Mouse (Mus musculus) heart, adult 11 months (tissue): ENCODE data around the gene Agrp.

Experiments
- DNase-seq: peaks from one replicate; pipeline ENCODE4 v3.0.0; 2022

Agrp gene

GRCm38 (mm10) chr8:105546384-105547350, 90.5 kb downstream of the Agrp start:
- DNase-seq, result peak; percentile 98

- DNase-seq, result no peak
Observed at GRCm38 (mm10) chr8:105545249-105545648, 91.9 kb downstream of the Agrp start.

DNA sequence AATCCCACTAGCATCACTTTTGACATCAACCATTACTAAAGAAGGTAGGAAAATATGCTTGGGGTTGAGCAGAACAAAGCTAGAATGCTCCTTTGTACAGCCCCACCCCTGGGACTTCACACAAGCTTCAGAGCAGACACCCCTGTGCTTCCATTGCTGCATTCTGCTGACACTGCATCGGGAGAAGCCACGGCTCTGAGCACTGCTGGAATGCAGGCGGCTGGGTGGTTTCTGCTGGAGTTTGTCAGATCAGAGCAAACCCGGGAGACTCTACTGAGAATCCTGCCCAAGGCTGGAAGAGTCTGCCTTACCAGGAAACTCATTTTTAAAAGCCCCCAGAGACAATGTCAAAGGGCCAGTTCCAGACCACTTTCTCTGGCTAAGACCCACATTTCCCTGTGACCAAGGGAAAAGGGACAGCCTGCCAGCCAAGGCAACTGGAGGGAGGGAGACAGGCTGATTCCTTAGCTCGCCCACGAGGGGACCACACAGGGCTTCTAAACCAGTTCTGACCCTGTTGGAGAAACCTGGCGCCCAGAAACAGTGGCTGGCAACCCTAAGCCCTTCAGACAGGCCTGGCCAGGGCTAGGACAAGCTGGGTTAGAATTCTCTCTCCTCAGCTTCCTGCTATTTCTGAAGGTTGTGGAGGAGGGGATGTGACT, 92.5 kb downstream of the Agrp start:
- DNase-seq, result peak; percentile 96

- peak; percentile 97 for DNase-seq
Observed at GRCm38 (mm10) chr8:105543703-105544102, 93.5 kb downstream of the Agrp start.

GRCm38 (mm10) chr8:105542808-105543207, 94.4 kb downstream of the Agrp start:
- no peak for DNase-seq

GRCm38 (mm10) chr8:105542032-105542656, 95.0 kb downstream of the Agrp start:
- DNase-seq, result peak; percentile 55

GRCm38 (mm10) chr8:105538940-105539339, 98.3 kb downstream of the Agrp start:
- DNase-seq, result no peak

DNA sequence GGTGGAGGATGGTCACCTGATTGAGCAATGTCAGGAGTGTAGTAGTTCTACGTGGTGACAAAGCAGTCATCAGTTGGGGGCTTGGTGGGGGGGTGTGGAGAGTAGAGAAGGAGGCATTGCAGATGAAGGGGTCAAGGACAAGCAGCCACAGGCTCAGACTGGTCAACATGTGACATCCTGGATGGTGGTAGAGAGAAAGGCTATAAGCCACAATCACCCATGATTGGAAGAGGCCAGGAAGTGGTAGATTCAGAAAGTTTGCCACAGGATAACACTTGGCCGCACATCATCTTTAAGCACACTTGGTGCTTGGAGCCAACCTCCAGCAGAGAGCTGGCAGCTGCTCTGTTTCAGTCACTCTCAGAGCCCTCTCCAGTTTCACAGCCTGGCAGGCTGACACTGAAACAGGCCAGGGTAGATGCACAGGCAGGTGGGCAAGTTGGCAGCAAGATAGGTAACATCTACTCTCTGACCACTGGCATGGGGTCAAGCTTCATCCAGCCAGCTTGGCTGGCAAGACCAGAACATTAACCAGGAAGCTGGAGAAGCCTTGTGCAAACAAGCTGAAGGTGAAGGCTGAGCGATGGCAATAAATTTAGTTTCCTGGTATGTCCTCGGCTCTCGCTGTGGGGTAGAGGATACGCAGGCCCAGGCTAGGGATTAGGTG, 100.0 kb downstream of the Agrp start:
- DNase-seq, result peak; percentile 95

- DNase-seq, result peak; percentile 81
Observed at GRCm38 (mm10) chr8:105536546-105536945, 100.6 kb downstream of the Agrp start.

DNA sequence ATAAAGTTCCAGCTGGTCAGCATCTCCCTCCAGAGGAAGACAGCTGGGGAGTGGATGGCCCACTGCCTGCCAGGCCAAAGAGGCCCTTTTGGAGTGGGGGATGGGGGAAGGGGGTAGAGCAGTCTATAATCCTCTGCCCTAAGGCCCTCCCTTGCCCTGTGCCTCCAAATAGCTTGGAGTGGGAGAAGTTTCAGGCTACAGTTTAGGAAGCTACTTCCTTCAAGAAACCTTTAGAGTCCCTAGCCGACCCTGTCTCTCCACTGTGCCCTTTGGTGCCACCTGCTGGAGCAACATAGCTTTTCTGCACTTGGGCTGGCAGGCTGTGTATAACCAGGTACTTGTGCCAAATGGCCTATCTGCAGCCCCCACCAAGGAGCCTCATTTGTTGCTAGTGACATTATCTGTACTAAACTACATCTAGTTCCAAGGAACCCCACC, 103.3 kb downstream of the Agrp start:
- DNase-seq, result peak; percentile 96

DNA sequence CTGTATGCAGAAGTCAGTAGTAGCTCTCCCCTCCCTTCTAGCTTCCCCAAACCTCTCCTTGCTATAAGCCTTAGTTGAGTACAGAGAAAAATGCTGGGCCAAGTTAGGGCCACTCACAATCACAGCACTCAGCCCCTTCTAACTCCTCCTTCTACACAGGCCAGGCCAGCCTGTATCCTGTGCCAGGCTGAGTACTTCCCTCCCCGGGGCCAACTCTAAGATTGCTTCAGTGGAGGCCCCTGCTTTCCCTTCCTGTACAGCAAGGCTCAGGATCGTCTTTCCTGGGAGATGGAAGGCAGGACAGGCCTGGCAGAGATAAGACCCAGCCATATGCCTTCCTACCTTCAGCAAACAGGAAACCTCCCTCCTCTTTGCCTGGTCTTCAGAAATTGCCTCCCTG, 103.8 kb downstream of the Agrp start:
- peak; percentile 90 for DNase-seq

DNA sequence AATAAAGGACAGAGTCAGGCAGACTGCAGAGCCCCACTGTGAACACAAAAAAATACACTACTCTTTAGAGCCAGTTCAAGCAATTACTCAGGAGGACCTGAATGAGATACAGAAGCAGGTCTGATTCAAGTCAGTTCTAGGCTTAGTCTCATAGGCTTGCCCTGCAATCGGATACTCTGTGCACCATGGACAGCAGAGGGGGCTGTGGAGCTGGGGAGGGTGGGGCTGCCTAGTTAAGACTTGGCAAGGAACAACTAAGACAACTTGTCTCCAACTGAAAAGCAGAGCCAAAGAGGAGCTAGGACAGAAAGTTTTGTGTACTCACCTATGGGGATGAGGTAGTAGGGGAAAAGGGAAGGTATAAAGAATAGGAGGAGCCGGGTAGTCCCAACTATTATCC, 105.4 kb downstream of the Agrp start:
- DNase-seq, result peak; percentile 96

DNA sequence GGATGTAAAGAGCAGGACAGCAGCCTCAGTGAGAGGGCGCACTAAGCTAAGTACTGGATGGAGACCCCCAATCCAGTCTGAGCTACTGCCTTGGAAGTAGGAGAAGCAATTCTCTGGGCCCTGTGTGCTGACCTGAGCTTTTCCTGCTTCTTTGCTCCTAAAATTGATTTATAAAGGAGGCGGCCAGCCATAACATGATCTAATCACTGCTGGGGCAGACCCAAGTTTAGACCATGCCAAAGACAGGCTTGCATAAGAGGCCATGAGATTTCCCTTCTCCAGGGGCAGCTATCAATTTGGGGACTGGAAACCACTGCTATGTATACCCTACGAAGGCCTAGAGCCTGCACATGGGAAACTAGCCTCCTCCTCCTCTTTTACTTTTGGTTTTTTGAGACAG, 107.9 kb downstream of the Agrp start:
- peak; percentile 90 for DNase-seq

DNA sequence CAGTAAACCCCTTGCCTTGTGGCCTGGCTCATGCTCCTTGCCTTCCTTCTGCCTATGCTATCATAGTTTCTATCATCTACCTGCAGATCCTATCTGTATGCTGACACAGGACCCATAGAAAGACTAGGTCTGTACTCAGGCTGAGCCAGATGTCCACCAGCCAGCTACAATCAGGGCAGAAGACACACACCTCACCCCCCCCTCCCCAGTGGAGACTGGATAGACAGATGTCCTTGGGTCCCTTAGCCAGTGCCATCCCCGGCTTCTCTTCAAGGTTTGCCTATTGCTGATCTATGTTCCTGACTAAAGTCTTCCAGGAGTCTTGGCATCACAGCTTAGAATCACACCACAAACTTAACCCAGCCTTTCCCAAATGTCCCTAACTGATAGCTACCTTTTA, 109.0 kb downstream of the Agrp start:
- peak; percentile 73 for DNase-seq

GRCm38 (mm10) chr8:105527110-105527509, 110.1 kb downstream of the Agrp start:
- peak; percentile 88 for DNase-seq

DNA sequence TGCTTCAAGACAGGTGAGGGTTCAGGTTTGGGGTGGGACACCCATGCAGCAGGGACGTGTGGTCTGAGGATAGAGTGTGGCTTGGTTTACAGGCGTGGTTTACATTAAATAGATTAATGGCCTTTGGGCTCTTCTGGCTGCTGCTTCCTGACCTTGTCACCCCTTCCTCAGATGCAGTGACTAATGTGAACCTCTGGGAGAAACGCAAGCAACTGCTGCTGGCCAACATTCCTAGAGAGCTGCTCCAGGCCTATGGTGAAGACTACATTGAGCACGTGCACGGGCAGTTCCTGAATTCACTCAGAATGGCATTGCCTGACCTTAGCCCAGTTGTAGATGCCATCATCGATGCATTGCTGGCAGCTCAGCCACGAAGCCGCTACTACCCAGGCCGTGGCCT, 114.3 kb downstream of the Agrp start:
- no peak for DNase-seq

DNA sequence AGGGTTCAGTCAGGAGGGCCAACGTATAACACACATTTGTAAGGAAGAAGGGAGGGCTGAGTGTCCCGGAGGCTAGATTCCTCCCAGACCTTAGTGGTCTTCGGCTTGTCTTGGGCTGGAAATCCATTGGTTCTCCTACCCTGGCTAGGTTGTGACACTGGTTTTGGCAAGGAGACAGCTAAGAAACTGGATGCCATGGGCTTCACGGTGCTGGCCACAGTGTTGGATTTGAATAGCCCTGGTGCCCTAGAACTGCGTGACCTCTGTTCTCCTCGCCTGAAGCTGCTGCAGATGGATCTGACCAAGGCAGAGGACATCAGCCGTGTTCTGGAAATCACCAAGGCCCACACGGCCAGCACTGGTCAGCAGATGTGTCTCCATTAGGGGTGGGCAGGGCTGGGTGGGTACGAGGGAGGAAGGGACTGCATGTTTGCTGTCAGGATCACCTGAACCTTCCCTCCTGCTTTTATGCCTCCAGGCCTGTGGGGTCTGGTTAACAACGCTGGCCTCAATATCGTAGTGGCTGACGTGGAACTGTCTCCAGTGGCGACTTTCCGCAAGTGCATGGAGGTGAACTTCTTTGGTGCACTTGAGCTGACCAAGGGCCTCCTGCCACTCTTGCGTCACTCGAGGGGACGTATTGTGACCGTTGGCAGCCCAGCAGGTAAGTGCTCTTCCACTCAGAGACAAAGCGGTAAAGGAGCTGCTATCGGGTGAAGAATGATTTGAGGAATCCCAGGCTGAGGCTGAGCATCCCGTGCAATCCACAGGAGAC, 115.0 kb downstream of the Agrp start:
- DNase-seq, result no peak

DNA sequence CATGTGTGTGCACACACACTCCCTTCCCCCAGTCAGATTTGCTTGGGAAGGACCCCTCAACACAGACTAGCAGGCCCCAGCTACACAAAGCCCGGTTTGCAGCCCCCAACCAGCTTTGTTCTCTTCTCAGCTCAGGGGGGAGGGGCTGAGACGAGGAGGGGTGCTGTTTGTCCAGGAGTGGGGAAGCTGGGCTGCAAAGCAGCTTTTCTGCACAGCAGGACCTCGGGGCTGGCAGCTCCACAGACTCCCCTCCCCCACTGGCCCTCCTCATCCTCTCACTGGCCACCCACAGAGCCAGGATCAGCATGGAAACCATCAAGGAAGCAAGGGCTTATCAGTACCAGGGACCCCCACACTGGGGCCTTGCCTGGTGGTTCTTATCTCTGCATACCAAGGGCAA, 116.1 kb downstream of the Agrp start:
- no peak for DNase-seq

DNA sequence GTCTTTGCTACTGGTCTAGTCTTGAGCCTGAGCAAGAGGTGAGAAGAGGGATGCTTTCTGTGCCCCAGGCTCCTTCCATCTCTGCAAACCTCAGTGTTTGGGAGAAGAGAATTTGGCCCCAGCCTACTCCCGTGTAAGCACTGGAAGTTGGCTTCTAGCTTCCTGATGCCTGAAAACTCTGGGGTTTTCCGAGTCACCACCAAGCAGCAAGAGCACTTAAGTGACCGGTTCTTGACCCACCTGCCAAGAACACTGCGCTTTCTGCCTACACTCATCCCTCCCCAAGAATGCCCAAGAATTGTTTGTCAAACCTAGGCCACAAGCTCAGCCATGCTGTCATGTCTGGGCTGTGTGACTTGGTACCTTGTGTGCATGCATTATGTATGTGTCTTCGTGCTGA, 116.7 kb downstream of the Agrp start:
- no peak for DNase-seq

GRCm38 (mm10) chr8:105519591-105519990, 117.6 kb downstream of the Agrp start:
- DNase-seq, result peak; percentile 92

DNA sequence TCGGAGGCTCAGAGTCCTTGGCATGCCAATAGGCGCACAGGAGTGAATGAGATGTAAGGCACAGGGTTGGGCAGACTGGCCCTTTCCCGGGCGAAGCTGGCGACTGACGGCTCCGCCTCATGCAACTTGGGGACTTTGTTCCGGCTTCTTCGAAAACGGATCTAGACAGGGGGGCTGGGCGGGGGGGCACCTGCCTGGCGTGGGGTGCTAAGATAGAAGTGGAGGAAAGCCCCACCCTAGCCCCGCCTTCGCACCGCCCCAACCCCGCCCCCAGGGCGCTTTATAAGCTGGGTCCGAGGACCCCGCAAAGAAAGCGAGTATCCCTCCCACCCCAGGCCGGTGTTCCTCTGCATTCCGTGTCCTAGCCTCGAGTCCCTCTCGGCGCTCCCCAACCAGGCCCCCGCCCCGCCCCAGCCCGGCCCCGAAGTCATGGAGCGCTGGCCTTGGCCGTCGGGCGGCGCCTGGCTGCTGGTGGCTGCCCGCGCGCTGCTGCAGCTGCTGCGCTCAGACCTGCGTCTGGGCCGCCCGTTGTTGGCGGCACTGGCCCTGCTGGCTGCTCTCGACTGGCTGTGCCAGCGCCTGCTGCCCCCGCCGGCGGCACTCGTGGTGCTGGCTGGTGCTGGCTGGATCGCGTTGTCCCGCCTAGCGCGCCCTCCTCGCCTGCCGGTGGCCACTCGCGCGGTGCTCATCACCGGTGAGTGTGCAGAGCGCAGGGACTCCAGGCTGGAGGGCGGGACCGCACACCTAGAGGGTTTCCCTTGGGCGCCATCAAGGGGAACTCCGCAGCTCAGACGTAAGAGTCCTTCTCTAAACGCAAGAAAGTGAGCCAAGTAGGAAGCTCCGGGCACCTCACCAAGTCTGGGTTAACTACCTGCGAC, 118.5 kb downstream of the Agrp start, which contains the start of gene Hsd11b2:
Hsd11b2 (plus strand) TSS at position 320 of the 878 bp plus-strand sequence.
- DNase-seq, result peak; percentile 95
